Mouse (Mus musculus): Measurements from ENCODE around the gene Bmyc. TPM values are rescaled to one million over a fixed set of nuclear protein-coding genes. Genes with fewer than 3 reads are reported as not detected.
"Not testable (repeated sequence)": the region's sequence is repeated elsewhere in the genome, so short reads cannot be mapped to it uniquely, and the experiment has no call there.

Bmyc gene
- total and polyA plus RNA-seq, 2 experiments from 2014 or later, result 90.3 to 206 TPM

GRCm38 (mm10) chr2:25717222-25717621 is 10.7 kb downstream of the Bmyc start:
- Histone ChIP-seq H3K27me3 (ENCODE audit: insufficient read depth, low read length) (no peaks in the 10 kb centered on the region), H3K4me2 (ENCODE audit: low read depth, low read length) (no peak overlapping the region), H3K36me3 (ENCODE audit: insufficient read depth, low read length) (no peaks in the 10 kb centered on the region), H3K27ac (no peak overlapping the region), H3K9ac (replicated peaks; ENCODE audit: low read length) (no peak overlapping the region), H3K4me1 (ENCODE audit: insufficient read depth, low read length) (no peaks in the 10 kb centered on the region), H3K9me3 (ENCODE audit: low read length) (no peaks in the 10 kb centered on the region), H3K4me3 (ENCODE audit: low read length) (no peak overlapping the region)
- no peak for ATAC-seq
- TF ChIP-seq CTCF (IDR thresholded peaks at IDR 0.05; ENCODE audit: low read depth), result no peak
- no peak for DNase-seq (ENCODE audit: low spot score)

GRCm38 (mm10) chr2:25733199-25733930 is 26.8 kb downstream of the Bmyc start:
- WGBS, result 49% methylated on average over 2 of the region's 2 CpGs

GRCm38 (mm10) chr2:25736709-25737108 is 30.2 kb downstream of the Bmyc start, which contains the start of gene Obp2b:
Obp2b (plus strand) TSS chr2:25737009.
- not testable (repeated sequence) for H3K9ac ChIP-seq (replicated peaks; ENCODE audit: low read length); H3K27ac ChIP-seq; H3K36me3 ChIP-seq (ENCODE audit: insufficient read depth, low read length); DNase-seq (ENCODE audit: low spot score); H3K4me3 ChIP-seq (ENCODE audit: low read length); H3K4me1 ChIP-seq (ENCODE audit: insufficient read depth, low read length); ATAC-seq; H3K27me3 ChIP-seq (ENCODE audit: insufficient read depth, low read length); H3K4me2 ChIP-seq (ENCODE audit: low read depth, low read length); H3K9me3 ChIP-seq (ENCODE audit: low read length)
- WGBS, result 79% methylated on average over 3 of the region's 3 CpGs

More at GRCm38 (mm10) chr2:25733199-25733930, 26.8 kb downstream of the Bmyc start:
- Histone ChIP-seq H3K27me3 (ENCODE audit: insufficient read depth, low read length) (no peaks in the 10 kb centered on the region), H3K9me3 (ENCODE audit: low read length) (no peaks in the 10 kb centered on the region), H3K36me3 (ENCODE audit: insufficient read depth, low read length) (no peaks in the 10 kb centered on the region), H3K4me2 (ENCODE audit: low read depth, low read length) (no peak overlapping the region), H3K4me3 (ENCODE audit: low read length) (no peak overlapping the region), H3K4me1 (ENCODE audit: insufficient read depth, low read length) (no peaks in the 10 kb centered on the region), H3K9ac (replicated peaks; ENCODE audit: low read length) (no peak overlapping the region), H3K27ac (no peak overlapping the region)
- DNase-seq (ENCODE audit: low spot score) (no peak), ATAC-seq (no peak)
- no peak for TF ChIP-seq CTCF (IDR thresholded peaks at IDR 0.05; ENCODE audit: low read depth)

GRCm38 (mm10) chr2:25741671-25742070 is 35.1 kb downstream of the Bmyc start:
- Histone ChIP-seq H3K9ac (replicated peaks; ENCODE audit: low read length) (no peak overlapping the region), H3K27me3 (ENCODE audit: insufficient read depth, low read length) (no peaks in the 10 kb centered on the region), H3K36me3 (ENCODE audit: insufficient read depth, low read length) (no peaks in the 10 kb centered on the region), H3K4me1 (ENCODE audit: insufficient read depth, low read length) (no peaks in the 10 kb centered on the region), H3K9me3 (ENCODE audit: low read length) (no peaks in the 10 kb centered on the region), H3K4me2 (ENCODE audit: low read depth, low read length) (no peak overlapping the region), H3K27ac (no peak overlapping the region), H3K4me3 (ENCODE audit: low read length) (no peak overlapping the region)
- ATAC-seq (no peak), DNase-seq (ENCODE audit: low spot score) (no peak)
- no peak for TF ChIP-seq CTCF (IDR thresholded peaks at IDR 0.05; ENCODE audit: low read depth)
- 65% methylated on average over 1 of the region's 1 CpGs for WGBS

- WGBS, result 100% methylated on average over 1 of the region's 1 CpGs
- TF ChIP-seq CTCF (IDR thresholded peaks at IDR 0.05; ENCODE audit: low read depth), result no peak
- Histone ChIP-seq H3K9me3 (ENCODE audit: low read length) (0 out of 2 replicates have a peak, but pooled peaks cover 2% of the 10 kb centered on the region), H3K4me2 (ENCODE audit: low read depth, low read length) (no peak overlapping the region), H3K36me3 (ENCODE audit: insufficient read depth, low read length) (no peaks in the 10 kb centered on the region), H3K9ac (replicated peaks; ENCODE audit: low read length) (no peak overlapping the region), H3K27ac (no peak overlapping the region), H3K4me3 (ENCODE audit: low read length) (no peak overlapping the region), H3K27me3 (ENCODE audit: insufficient read depth, low read length) (no peaks in the 10 kb centered on the region), H3K4me1 (ENCODE audit: insufficient read depth, low read length) (no peaks in the 10 kb centered on the region)
- DNase-seq (ENCODE audit: low spot score) (no peak), ATAC-seq (no peak)
Measured at GRCm38 (mm10) chr2:25754201-25754600, 47.7 kb downstream of the Bmyc start.

Other genes with a start within 250 kb of the Bmyc start
- 0.97 and 3.9 TPM in 2 replicates for gene Clic3, start 249.9 kb upstream of the Bmyc start, total RNA-seq (2014; rRNA removed)
- gene Clic3, start 249.9 kb upstream of the Bmyc start, polyA plus RNA-seq (2015; fragmentation: Nextera tagmentation; extraction: Ambion mirVana), result 4.1 and 4.8 TPM in 2 replicates
- 183 and 187 TPM in 2 replicates for gene Paxx, start 245.6 kb upstream of the Bmyc start, total RNA-seq (2014; rRNA removed)
- gene Paxx, start 245.6 kb upstream of the Bmyc start, polyA plus RNA-seq (2015; fragmentation: Nextera tagmentation; extraction: Ambion mirVana), result 141 and 145 TPM in 2 replicates
- gene Ptgds, start 236.7 kb upstream of the Bmyc start, total RNA-seq (2014; rRNA removed), result 1,517 and 2,498 TPM in 2 replicates
- 2,872 and 3,193 TPM in 2 replicates for gene Ptgds, start 236.7 kb upstream of the Bmyc start, polyA plus RNA-seq (2015; fragmentation: Nextera tagmentation; extraction: Ambion mirVana)
- gene Lcn12, start 212.8 kb upstream of the Bmyc start, total RNA-seq (2014; rRNA removed), result not detected in 2 replicates
- gene Lcn12, start 212.8 kb upstream of the Bmyc start, polyA plus RNA-seq (2015; fragmentation: Nextera tagmentation; extraction: Ambion mirVana), result not detected in 2 replicates
- gene Fbxw5, start 206.0 kb upstream of the Bmyc start, total RNA-seq (2014; rRNA removed), result 140 and 175 TPM in 2 replicates
- gene Fbxw5, start 206.0 kb upstream of the Bmyc start, polyA plus RNA-seq (2015; fragmentation: Nextera tagmentation; extraction: Ambion mirVana), result 93.4 and 102 TPM in 2 replicates
- 0.58 and 0.68 TPM in 2 replicates for gene C8g, start 205.0 kb upstream of the Bmyc start, total RNA-seq (2014; rRNA removed)
- 6.5 and 8.0 TPM in 2 replicates for gene C8g, start 205.0 kb upstream of the Bmyc start, polyA plus RNA-seq (2015; fragmentation: Nextera tagmentation; extraction: Ambion mirVana)
- 10.0 and 11.4 TPM in 2 replicates for gene Traf2, start 159.8 kb upstream of the Bmyc start, total RNA-seq (2014; rRNA removed)
- gene Traf2, start 159.8 kb upstream of the Bmyc start, polyA plus RNA-seq (2015; fragmentation: Nextera tagmentation; extraction: Ambion mirVana), result 9.2 and 9.3 TPM in 2 replicates
- gene Edf1, start 148.9 kb upstream of the Bmyc start, total RNA-seq (2014; rRNA removed), result 159 and 274 TPM in 2 replicates
- 394 and 413 TPM in 2 replicates for gene Edf1, start 148.9 kb upstream of the Bmyc start, polyA plus RNA-seq (2015; fragmentation: Nextera tagmentation; extraction: Ambion mirVana)
- 1.2 and 2.5 TPM in 2 replicates for gene Mamdc4, start 131.9 kb upstream of the Bmyc start, total RNA-seq (2014; rRNA removed)
- 1.2 and 2.0 TPM in 2 replicates for gene Mamdc4, start 131.9 kb upstream of the Bmyc start, polyA plus RNA-seq (2015; fragmentation: Nextera tagmentation; extraction: Ambion mirVana)
- gene Phpt1, start 131.5 kb upstream of the Bmyc start, total RNA-seq (2014; rRNA removed), result 35.4 and 48.2 TPM in 2 replicates
- gene Phpt1, start 131.5 kb upstream of the Bmyc start, polyA plus RNA-seq (2015; fragmentation: Nextera tagmentation; extraction: Ambion mirVana), result 232 and 242 TPM in 2 replicates
- 22.4 and 29.1 TPM in 2 replicates for gene Ajm1, start 125.0 kb upstream of the Bmyc start, total RNA-seq (2014; rRNA removed)
- gene Ajm1, start 125.0 kb upstream of the Bmyc start, polyA plus RNA-seq (2015; fragmentation: Nextera tagmentation; extraction: Ambion mirVana), result 18.8 and 19.8 TPM in 2 replicates
- 71.8 and 74.9 TPM in 2 replicates for gene Rabl6, start 98.2 kb upstream of the Bmyc start, total RNA-seq (2014; rRNA removed)
- 53.0 and 62.4 TPM in 2 replicates for gene Rabl6, start 98.2 kb upstream of the Bmyc start, polyA plus RNA-seq (2015; fragmentation: Nextera tagmentation; extraction: Ambion mirVana)
- not detected in 2 replicates for gene Ccdc183, start 89.1 kb upstream of the Bmyc start, total RNA-seq (2014; rRNA removed)
- 0.35 and 0.48 TPM in 2 replicates for gene Ccdc183, start 89.1 kb upstream of the Bmyc start, polyA plus RNA-seq (2015; fragmentation: Nextera tagmentation; extraction: Ambion mirVana)
- gene Tmem141, start 84.7 kb upstream of the Bmyc start, total RNA-seq (2014; rRNA removed), result 48.0 and 59.8 TPM in 2 replicates
- 52.0 and 56.9 TPM in 2 replicates for gene Tmem141, start 84.7 kb upstream of the Bmyc start, polyA plus RNA-seq (2015; fragmentation: Nextera tagmentation; extraction: Ambion mirVana)
- gene Fcna, start 78.7 kb upstream of the Bmyc start, total RNA-seq (2014; rRNA removed), result 2.2 and 2.7 TPM in 2 replicates
- 3.7 and 4.3 TPM in 2 replicates for gene Fcna, start 78.7 kb upstream of the Bmyc start, polyA plus RNA-seq (2015; fragmentation: Nextera tagmentation; extraction: Ambion mirVana)
- not detected in 2 replicates for gene Lcn8, start 53.6 kb upstream of the Bmyc start, total RNA-seq (2014; rRNA removed)
- not detected in 2 replicates for gene Lcn8, start 53.6 kb upstream of the Bmyc start, polyA plus RNA-seq (2015; fragmentation: Nextera tagmentation; extraction: Ambion mirVana)
- not detected in 2 replicates for gene Lcn5, start 48.8 kb upstream of the Bmyc start, total RNA-seq (2014; rRNA removed)
- not detected in 2 replicates for gene Lcn5, start 48.8 kb upstream of the Bmyc start, polyA plus RNA-seq (2015; fragmentation: Nextera tagmentation; extraction: Ambion mirVana)
- gene Lcn6, start 30.0 kb upstream of the Bmyc start, total RNA-seq (2014; rRNA removed), result not detected in 2 replicates
- gene Lcn6, start 30.0 kb upstream of the Bmyc start, polyA plus RNA-seq (2015; fragmentation: Nextera tagmentation; extraction: Ambion mirVana), result not detected in 2 replicates
- not detected in 2 replicates for gene Lcn10, start 24.0 kb upstream of the Bmyc start, total RNA-seq (2014; rRNA removed)
- gene Lcn10, start 24.0 kb upstream of the Bmyc start, polyA plus RNA-seq (2015; fragmentation: Nextera tagmentation; extraction: Ambion mirVana), result not detected in 2 replicates
- gene Obp2a, start 6.7 kb upstream of the Bmyc start, total RNA-seq (2014; rRNA removed), result not detected in 2 replicates
- not detected in 2 replicates for gene Obp2a, start 6.7 kb upstream of the Bmyc start, polyA plus RNA-seq (2015; fragmentation: Nextera tagmentation; extraction: Ambion mirVana)
- gene Obp2b, start 30.3 kb downstream of the Bmyc start, total RNA-seq (2014; rRNA removed), result not detected in 2 replicates
- not detected in 2 replicates for gene Obp2b, start 30.3 kb downstream of the Bmyc start, polyA plus RNA-seq (2015; fragmentation: Nextera tagmentation; extraction: Ambion mirVana)
- not detected in 2 replicates for gene Lcn3, start 58.8 kb downstream of the Bmyc start, total RNA-seq (2014; rRNA removed)
- not detected in 2 replicates for gene Lcn3, start 58.8 kb downstream of the Bmyc start, polyA plus RNA-seq (2015; fragmentation: Nextera tagmentation; extraction: Ambion mirVana)
- not detected in 2 replicates for gene Lcn11, start 70.3 kb downstream of the Bmyc start, total RNA-seq (2014; rRNA removed)
- gene Lcn11, start 70.3 kb downstream of the Bmyc start, polyA plus RNA-seq (2015; fragmentation: Nextera tagmentation; extraction: Ambion mirVana), result not detected in 2 replicates
- gene Gm13539, start 75.5 kb downstream of the Bmyc start, total RNA-seq (2014; rRNA removed), result not detected in 2 replicates
- not detected in 2 replicates for gene Gm13539, start 75.5 kb downstream of the Bmyc start, polyA plus RNA-seq (2015; fragmentation: Nextera tagmentation; extraction: Ambion mirVana)
- gene Glt6d1, start 109.1 kb downstream of the Bmyc start, total RNA-seq (2014; rRNA removed), result not detected in 2 replicates
- not detected in 2 replicates for gene Glt6d1, start 109.1 kb downstream of the Bmyc start, polyA plus RNA-seq (2015; fragmentation: Nextera tagmentation; extraction: Ambion mirVana)
- gene Lcn9, start 116.4 kb downstream of the Bmyc start, total RNA-seq (2014; rRNA removed), result not detected in 2 replicates
- not detected in 2 replicates for gene Lcn9, start 116.4 kb downstream of the Bmyc start, polyA plus RNA-seq (2015; fragmentation: Nextera tagmentation; extraction: Ambion mirVana)
- not detected in 2 replicates for gene Sohlh1, start 140.5 kb downstream of the Bmyc start, total RNA-seq (2014; rRNA removed)
- gene Sohlh1, start 140.5 kb downstream of the Bmyc start, polyA plus RNA-seq (2015; fragmentation: Nextera tagmentation; extraction: Ambion mirVana), result not detected in 2 replicates
- gene Kcnt1, start 157.0 kb downstream of the Bmyc start, total RNA-seq (2014; rRNA removed), result 52.7 and 52.8 TPM in 2 replicates
- gene Kcnt1, start 157.0 kb downstream of the Bmyc start, polyA plus RNA-seq (2015; fragmentation: Nextera tagmentation; extraction: Ambion mirVana), result 21.9 and 23.2 TPM in 2 replicates